Mouse (Mus musculus): Measurements from ENCODE around the gene Jak1. TPM values are rescaled to one million over a fixed set of nuclear protein-coding genes. Genes with fewer than 3 reads are reported as not detected.

Gene Jak1
- polyA plus RNA-seq (2012): 221 and 258 TPM in 2 replicates

DNA sequence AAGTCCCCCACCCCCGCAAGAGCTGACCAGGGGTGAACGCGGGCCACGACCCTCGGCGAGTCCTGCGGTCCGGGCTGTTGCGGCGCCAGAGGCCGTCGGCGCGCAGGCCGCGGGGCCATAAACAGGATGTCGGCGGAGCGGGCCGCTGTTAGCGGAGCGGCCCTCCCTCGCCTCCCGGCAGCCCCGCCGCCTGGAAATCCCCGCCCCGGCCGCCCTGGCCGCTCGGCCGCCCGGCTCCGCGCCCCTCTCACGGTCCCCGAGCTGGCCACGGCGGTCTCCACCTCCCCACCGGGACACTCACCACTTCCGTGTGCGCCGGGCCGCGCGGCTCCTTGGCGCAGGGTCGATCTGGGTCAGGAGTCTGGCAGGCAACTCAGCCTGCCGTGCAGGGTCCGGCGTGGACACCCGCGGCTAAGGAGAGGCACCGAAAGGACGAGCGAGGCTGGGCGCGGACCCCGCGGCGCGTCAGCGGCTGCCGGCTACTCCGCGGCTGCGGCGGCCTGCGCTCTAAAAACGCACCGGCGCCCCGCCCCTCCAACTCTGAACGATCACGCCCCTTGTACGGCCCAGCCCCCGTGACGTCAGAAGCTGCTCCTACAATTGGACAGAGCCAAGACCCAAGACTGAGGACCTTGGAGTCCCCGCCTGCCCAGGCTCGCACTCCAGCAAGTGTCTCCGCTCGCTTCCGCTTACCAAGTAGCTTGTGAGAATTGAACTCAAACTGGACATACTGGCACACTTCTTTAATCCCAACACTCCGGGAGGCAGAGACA is at the start of gene Jak1:
Gene Jak1 (minus strand): TSS at position 542 of the 773 bp plus-strand sequence.
- TF ChIP-seq GATA1 (IDR thresholded peaks at IDR 0.05; ENCODE audit: low read length): no peak

DNA sequence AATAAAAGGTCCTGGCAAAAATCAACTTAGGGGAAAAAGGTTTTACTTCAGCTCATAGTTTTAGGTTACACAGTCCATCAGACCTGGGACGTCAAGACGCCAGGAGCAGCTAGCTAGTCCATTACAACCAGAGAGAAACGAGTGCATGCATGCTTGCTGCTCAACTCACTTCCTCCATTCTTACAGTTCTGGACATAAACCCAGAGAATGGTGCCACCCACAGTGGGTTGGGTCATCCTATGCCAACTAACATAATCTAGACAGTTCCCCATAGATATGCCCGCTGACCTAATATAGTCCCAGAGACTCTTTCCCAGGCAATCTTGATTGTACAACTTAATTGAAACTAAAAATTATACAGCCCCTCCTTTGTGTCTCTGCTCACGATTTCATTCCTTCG is 47.0 kb upstream of the Jak1 start:
- no peak for TF ChIP-seq GATA1 (IDR thresholded peaks at IDR 0.05; ENCODE audit: low read length)

DNA sequence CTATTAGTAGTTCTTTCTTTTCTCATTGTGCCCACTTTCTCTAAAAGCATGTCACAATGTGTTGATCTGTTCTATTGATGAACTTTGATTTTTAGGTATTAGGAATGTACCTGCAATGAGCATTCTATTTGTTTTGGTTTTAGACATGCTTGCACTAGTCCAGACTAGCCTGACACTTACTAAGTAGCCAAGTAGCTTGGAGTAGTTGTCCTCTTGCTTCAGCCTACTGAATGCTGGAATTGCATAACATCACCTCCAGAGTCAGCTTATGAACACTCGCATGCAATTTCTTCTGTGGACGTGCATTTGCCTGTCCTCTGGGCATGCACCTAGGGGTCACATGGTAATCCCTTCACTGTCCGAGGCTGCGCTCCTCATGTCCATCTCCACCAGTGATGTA is 43.1 kb upstream of the Jak1 start:
- no peak for TF ChIP-seq GATA1 (IDR thresholded peaks at IDR 0.05; ENCODE audit: low read length)

DNA sequence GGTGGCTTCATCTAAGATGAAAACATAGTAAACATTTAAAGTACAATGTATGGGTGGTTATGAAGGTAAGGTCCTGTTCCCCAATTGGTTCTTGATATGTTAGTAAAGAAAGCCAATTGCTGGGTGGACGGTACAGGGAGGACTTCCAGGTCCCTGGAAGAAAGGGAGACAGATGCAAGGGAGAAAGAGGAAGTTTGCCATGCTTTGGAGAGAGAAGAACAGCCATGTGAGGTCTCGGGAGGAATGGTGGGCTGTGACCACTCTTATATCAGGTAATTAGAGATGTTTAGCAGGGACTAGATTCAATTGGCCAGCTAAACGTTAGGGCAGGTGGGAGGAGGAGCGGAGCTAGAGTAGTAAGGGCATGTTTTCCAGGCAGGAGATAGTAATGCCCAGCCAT is 42.2 kb upstream of the Jak1 start:
- TF ChIP-seq GATA1 (IDR thresholded peaks at IDR 0.05; ENCODE audit: low read length): no peak

DNA sequence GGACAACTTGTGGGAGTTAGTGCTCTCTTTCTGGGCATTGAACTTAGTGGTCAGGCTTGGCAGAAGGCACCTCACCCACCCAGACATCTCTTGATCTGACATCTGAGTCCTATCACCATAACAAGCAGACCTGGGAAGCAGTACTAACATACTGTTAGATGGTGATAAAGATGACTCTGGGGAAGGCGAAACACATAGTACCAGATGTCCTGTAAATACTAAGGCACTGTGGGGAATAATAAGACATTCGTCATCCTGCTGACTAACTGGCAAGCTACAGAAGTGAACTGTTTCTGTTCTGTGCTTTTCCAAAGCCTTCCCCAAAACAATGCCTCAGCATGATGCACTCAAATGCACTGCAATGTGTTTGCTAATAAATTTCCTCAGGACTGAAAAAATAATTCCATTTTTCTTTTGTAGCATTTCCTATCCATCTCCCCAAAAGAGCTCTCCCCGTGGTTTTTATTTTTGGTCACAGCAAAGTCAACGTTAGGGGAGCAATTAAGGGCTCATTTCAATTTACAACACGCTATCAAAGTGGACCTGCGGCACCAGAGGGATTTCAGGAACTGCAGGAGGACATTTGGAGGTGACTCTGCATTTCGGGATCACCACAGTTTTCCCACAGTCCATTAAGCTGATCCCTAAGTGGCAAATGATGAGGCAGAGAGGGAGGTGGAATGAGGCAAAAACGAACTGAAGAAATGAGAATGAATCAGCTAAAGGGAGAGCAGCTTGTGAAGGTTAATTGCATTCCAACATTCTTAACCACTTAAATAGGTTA is 41.2 kb upstream of the Jak1 start:
- no peak for TF ChIP-seq GATA1 (IDR thresholded peaks at IDR 0.05; ENCODE audit: low read length)

DNA sequence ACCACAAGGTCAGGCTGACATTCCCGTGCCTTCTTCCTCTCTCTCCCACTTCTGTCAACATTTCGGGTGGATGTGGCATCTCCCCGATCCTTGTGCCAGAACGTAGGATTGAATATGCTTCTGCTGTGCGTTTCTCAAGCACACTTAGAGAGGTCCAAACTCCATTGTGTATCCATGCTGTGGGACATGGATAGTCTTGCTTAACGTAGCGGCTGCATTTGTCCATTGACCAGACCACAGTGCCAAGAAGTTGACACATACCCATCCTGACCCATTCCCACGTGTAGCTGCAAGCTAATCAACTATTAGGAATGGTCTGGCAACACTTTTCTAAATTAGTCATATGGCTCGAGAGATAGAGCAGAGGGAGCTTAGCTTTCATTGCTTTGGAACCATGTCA is 40.0 kb upstream of the Jak1 start:
- no peak for TF ChIP-seq GATA1 (IDR thresholded peaks at IDR 0.05; ENCODE audit: low read length)

DNA sequence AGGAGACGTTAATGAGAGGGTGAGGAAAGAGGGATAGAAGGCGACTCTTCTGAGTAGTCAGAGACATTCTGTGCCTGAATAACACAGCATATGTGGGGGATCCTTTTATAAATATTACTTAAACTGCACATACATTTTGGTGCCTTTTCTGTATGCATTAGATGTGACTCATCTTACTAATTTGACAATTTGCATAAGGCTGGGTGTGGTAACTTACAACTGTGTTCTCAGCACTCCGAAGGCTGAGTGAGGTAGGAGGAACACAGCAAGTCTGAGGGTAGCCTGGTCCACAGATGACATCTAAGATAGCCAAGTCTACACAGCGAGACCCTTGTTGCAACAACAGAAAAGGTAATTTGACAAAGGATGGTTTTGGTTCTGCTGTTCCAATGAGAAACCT is 39.0 kb upstream of the Jak1 start:
- TF ChIP-seq GATA1 (IDR thresholded peaks at IDR 0.05; ENCODE audit: low read length): no peak

DNA sequence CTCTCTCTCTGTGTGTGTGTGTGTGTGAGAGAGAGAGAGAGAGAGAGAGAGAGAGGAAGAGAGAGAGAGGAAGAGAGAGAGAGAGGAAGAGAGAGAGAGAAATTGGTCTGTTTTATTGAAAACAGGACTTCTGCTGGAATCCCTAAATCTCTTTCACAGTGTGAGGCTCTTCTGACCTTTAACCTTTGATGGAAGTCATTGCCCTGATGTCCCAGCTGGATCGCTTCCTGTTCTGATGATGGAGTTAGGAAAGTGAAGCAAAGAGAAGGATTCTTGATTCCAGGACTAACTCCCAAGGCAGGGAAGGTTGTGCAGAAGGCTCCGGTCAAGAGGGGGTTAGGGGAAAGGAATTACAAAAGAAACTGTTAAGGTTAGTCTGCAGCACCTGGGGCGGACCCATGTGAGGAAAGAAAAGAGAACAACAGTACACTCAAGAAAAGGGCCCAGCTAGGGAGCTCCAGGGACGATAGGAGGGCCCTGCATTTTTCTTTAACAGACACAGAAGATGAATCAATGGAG is 35.4 kb upstream of the Jak1 start:
- TF ChIP-seq GATA1 (IDR thresholded peaks at IDR 0.05; ENCODE audit: low read length): no peak

DNA sequence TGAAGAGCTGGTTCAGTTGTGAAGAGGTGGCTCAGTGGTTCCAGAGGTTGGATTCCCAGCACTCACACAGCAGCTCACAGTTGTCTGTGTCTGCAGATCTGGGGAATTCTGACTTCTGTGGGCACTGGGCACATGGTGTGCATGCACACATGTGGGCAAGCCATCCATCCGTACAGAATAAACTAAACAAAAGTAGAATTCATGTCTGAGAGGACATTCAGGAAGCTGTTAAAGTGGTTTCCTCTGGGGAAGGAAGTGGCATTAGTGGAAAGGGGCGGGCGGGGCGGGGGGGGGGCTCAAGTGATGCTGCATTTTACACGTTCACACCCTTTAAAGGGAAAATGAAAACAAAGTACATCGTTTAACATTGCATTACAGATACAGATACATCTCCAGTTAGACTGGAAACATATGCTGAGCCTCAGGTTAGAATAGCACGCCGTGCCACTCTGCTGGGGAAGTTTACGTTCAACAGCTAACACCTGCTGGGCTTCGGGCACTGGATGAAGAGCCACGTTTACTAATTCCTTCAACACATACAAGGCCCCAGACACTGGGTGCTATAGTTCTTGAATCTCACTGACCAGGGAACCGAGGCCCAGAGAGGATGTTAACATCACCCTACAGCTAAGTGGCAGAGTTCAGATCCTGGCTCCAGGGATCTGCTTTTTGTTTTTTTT is 33.4 kb upstream of the Jak1 start:
- TF ChIP-seq GATA1 (IDR thresholded peaks at IDR 0.05; ENCODE audit: low read length): no peak

DNA sequence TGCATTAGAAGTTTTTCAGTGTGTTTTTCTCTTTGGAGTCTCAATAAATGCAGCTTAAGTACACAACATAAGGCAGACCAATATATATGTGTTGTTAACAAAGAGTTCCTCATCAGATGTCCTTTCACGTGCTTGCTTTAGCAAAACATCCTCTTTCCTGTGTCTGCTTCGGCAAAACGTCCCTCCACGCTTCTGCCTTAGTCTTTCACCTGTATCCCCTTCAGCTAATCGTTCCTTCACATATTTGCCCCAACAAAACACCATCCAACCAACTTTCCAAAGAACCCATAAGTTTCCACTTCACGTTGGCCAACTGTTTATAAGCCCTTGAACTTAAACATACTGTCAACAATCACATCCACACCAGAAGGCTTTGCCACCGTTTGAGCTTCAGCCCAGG is 31.8 kb upstream of the Jak1 start:
- no peak for TF ChIP-seq GATA1 (IDR thresholded peaks at IDR 0.05; ENCODE audit: low read length)

DNA sequence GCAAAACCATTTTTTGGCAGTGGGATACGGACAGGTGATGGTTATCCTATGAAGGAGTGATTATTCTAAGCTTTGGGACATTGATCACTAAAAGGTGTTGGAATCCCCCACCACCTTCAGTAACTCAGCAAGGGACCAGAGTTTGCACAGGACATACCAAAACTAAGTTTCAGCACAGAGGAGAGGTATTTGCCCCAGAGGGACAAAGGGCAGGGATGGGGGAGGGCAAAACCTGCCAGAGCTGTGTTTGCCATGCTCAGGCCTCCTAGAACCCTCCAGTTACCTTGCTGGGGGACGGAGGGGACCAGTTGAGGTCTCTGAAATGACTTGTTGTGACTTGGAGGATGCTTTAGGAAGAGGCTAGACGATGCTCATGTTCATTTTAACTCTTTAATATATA is 30.7 kb upstream of the Jak1 start:
- no peak for TF ChIP-seq GATA1 (IDR thresholded peaks at IDR 0.05; ENCODE audit: low read length)

DNA sequence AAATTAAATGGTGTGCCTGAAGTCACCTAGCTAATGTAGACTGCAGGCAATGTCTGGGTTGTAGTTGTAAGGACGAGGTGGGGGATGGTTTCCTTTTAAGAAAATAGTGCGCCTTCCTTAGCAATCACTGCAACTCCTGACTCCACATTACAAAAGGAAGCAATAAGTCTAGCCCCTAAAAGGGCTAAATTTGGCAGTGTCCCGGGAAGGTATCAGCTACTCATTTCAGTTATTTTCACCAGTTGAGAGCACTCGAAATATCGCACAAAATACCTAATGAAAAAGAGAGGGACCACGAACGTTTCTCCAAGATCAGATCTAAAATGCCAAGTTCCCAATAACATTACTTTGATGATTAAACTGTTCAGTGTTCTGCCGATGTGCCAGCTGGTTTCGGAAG is 28.6 kb upstream of the Jak1 start:
- no peak for TF ChIP-seq GATA1 (IDR thresholded peaks at IDR 0.05; ENCODE audit: low read length)

DNA sequence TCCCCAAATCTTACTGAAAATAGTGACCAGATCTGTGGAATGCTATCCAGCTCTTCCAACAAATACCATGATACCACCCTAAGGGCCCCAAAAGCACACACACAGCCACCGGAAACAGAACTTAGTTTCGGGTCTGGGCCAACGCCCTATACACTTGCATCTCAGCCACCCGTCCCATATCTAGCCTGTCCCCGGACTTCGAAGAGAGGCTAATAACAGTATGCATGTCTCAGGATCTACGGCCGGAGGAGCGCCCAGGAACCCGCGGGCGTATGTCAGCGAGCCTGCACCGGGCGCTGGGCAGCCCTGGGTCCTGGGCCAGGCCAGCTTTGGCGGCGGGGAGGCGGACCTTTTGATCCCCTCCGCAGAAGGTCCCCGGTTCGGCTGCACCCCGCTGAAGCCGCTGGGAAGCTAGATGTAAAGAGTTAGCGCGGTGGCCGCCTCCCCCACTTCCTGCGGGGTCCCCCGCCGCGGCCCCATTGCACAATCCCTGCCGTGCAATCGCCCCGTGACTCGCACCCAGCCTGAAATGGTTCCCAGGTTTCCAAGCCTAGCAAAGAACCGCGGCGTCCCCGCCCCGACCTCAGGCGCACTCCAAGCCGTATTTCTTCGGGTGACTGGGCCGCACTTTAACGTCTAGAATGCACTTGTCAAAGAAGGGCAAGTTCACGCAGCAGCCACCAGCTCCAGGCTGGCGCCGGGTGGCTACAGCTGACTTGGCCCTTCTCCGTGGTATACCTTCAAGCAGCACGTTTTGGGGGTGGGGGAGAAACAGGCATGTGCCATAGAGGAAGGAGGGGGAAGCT is 27.9 kb upstream of the Jak1 start:
- TF ChIP-seq GATA1 (IDR thresholded peaks at IDR 0.05; ENCODE audit: low read length): no peak

DNA sequence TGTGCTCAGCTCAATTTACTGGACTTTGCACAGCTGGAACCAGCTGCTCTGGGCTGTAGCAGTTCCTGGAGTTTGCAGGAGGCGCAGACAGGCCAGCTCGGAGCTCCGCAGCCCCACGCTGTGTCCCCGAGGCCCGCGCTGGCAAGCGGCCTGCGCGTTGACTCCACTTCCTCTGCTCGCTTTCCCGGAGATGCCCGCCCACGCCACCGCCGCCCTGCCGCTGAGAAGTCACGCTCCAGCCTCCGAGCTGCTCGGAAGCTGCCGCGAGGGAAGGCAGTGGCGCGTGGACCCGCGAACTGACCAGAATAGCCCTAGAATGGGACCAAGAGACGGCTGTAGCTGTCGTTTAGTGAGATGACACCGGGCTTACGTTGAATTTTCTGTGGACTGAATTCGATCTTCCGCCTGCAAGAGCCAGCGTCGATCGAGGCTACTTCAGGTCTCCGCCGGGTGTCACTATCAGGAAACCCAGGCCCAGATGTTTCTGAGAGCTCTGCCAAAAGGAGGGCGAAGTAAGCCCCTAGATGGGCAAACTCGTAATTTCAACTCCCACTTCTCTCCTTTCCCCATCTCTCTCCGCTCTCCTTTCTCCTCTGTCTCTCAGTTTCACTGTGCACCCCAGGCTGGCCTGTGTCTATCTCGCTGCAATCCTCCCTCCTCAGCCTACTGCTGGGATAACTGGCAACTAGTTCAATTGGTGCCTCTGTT is 27.1 kb upstream of the Jak1 start:
- TF ChIP-seq GATA1 (IDR thresholded peaks at IDR 0.05; ENCODE audit: low read length): no peak

DNA sequence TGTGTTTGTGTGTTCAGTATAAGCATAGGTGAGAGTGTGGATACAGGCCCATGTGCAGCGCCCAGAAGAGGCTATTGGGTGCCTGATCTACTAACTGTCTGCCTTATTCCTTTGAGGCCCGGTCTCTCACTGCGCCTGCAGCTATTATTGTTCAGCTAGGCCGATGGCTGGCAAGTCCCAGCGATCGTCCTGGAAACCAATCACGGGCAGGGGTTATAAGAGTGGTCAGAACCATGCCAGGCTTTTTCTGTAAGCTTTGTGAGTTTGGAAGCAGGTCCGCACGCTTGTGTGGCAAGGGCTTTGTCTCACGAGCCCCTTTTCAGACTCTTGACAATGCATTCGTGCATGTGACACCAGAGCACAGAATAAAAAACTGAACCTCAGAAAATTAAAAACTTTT is 23.2 kb upstream of the Jak1 start:
- no peak for TF ChIP-seq GATA1 (IDR thresholded peaks at IDR 0.05; ENCODE audit: low read length)
